Mouse (Mus musculus) lung, adult 2 months (tissue): ENCODE results near the gene Il12rb2. TPM values are rescaled to one million over a fixed set of nuclear protein-coding genes. Genes with fewer than 3 reads are reported as not detected.
A peak's percentile ranks its signal among the peaks of the same experiment; 100 is the strongest.

Source experiments
- DNase-seq: peaks from one replicate; pipeline ENCODE4 v3.0.0; 2022
- H3K4me1 ChIP-seq: fragments of 200-500 bp; 2 replicates; pipeline ENCODE4 v1.6.1; 2011; ENCODE audit warnings: low read length; ENCODE audit not compliant: control insufficient read depth, insufficient read depth
- H3K4me3 ChIP-seq: fragments of 200-500 bp; replicated peaks from 2 replicates; pipeline ENCODE3; 2011; ENCODE audit warnings: low read depth, mild to moderate bottlenecking, control low read depth, low read length; ENCODE audit errors: extremely low read depth
- CTCF ChIP-seq: fragments of 200-500 bp; IDR thresholded peaks from 2 replicates; pipeline ENCODE4 v1.5.1; 2011; ENCODE audit warnings: mild to moderate bottlenecking, low read length, control low read depth; ENCODE audit not compliant: insufficient read depth
- POLR2A ChIP-seq: fragments of 200-500 bp; IDR thresholded peaks from 2 replicates; pipeline ENCODE4 v1.6.1; 2011; ENCODE audit warnings: low read depth, mild to moderate bottlenecking, control low read depth, low read length, borderline replicate concordance; ENCODE audit errors: extremely low read depth
- WGBS: fragments of 180-500 bp; shearing (Covaris S2); methylation state at CpG from one replicate; pipeline ENCODE4 v1.1.7; 2018; 5-methylcytosine and 5-hydroxymethylcytosine counted together
- polyA plus RNA-seq: library from polyadenylated mRNA; depleted of rRNA; stranded (reverse); fragments of >200 nt; gene quantifications from 2 replicates; pipeline ENCODE4 v1.2.3, GENCODE M21; 2012; rRNA removed

The Il12rb2 gene
- polyA plus RNA-seq, 1 experiment: 1.1 TPM

- DNase-seq: no peak
- under 1% methylated on average over 23 of the region's 23 CpGs for WGBS
These were observed 109.8 kb downstream of the Il12rb2 start for GRCm38 (mm10) chr6:67266159-67266657.

GRCm38 (mm10) chr6:67264935-67265334, 111.1 kb downstream of the Il12rb2 start:
- peaks cover under 1% of the 10 kb centered on the region for H3K4me1 ChIP-seq
- no peak for TF ChIP-seq POLR2A
- TF ChIP-seq CTCF: no peak
- H3K4me3 ChIP-seq: no peak overlapping the region
- WGBS: 87% methylated on average over 7 of the region's 7 CpGs
- no peak for DNase-seq

More at GRCm38 (mm10) chr6:67266159-67266657, 109.8 kb downstream of the Il12rb2 start:
- TF ChIP-seq POLR2A (no peak), CTCF (no peak)
- Histone ChIP-seq H3K4me1 (peaks cover 2% of the 10 kb centered on the region), H3K4me3 (peak overlapping the region; percentile 88)

GRCm38 (mm10) chr6:67251095-67251494, 124.9 kb downstream of the Il12rb2 start:
- WGBS: 82% methylated on average over 4 of the region's 4 CpGs
- TF ChIP-seq POLR2A (no peak), CTCF (no peak)
- DNase-seq: no peak
- no peaks in the 10 kb centered on the region for H3K4me1 ChIP-seq
- no peak overlapping the region for H3K4me3 ChIP-seq

GRCm38 (mm10) chr6:67244451-67244850, 131.5 kb downstream of the Il12rb2 start:
- TF ChIP-seq CTCF (no peak), POLR2A (no peak)
- Histone ChIP-seq H3K4me1 (no peaks in the 10 kb centered on the region), H3K4me3 (no peak overlapping the region)
- 72% methylated on average over 5 of the region's 5 CpGs for WGBS
- DNase-seq: no peak

DNA sequence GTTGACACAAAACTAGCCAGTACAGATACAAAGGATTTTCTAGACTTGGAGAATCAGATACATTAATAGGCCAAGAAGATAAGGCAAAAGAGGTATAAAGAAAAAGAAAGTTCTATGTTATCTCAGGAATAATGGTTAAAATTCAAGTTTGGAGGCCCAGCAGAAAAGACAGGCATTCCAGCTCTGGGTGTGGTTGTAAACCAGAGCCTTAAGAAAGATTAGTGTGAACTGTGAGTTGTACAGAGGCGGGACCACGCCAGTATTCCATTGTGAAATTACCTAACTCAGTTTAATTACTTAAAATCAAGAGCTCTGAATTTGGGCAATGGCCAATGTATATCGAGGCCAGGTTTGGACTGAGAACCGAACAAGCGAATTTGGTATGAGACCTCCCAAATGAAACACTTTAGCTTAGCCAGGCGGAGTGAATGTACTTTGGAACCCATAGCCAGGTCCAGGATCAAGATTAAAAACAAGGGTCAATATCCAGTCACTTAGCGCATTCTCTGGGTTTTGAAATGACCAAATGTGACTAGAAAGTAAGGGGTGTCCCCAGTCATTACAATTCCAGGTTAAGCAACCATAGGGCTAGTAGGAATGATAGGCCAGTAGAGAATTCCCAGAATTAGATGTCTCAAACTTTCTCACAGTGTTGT, 132.1 kb downstream of the Il12rb2 start:
- WGBS: 74% methylated on average over 7 of the region's 7 CpGs

More for the DNA sequence above, 132.1 kb downstream of the Il12rb2 start:
- DNase-seq: no peak
- Histone ChIP-seq H3K4me3 (no peak overlapping the region), H3K4me1 (no peaks in the 10 kb centered on the region)
- TF ChIP-seq CTCF (no peak), POLR2A (no peak)

Other genes with a start within 250 kb of the Il12rb2 start
- 53.4 TPM in 2 replicates for gene Serbp1, start 138.0 kb downstream of the Il12rb2 start, polyA plus RNA-seq
- 0.11 TPM in 1 of 2 replicates, not detected in the other for gene Il23r, start 115.7 kb upstream of the Il12rb2 start, polyA plus RNA-seq
- gene Tacstd2, start 159.6 kb upstream of the Il12rb2 start, polyA plus RNA-seq: 83.6 and 97.3 TPM in 2 replicates